Mouse (Mus musculus) mouse trophoblast stem cell (cell line): ENCODE data around the gene Snx3.

ENCODE experiments used
- in situ Hi-C, 2 experiments: fragments of 300-500 bp; cut with MseI, MboI; formaldehyde crosslinking; loops; 2 replicates in 1 of 2; 3 replicates in 1 of 2; pipeline ENCODE4 v1.15.1; 2025

Gene Snx3

DNA sequence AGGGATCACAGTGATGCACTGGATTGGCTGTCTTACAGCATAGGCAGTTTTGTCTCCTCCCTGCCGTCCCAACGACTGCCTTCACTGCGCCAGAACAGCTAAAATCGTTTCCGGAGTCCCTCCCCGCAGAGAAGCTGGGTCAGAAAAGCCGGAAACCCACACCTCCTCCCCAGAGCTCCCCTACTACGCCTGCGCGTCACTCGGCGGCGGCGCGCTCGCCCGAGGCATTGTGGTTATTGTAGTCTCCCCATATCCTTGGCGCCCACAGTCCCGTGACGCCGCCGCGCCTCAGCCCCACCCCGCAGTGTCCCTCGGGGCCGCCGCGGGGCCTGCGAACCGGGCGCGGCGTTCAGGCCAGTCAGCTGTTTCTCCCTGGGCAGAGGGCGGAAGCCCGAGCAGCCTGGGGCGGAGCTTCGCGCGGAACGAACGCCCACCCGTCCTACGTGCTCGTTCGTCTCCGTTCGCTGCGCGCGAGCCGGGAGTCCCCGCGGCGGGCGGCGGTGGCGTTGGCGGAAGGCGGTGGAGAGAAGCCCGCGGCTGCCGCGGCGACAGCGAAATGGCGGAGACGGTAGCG is at the start of gene Snx3:
TSS of gene Snx3 (plus strand) at position 256 of the 574 bp plus-strand sequence.
- in situ Hi-C loops: no loop called here

GRCm38 (mm10) chr10:42454266-42454665 is 47.6 kb upstream of the Snx3 start:
- in situ Hi-C loops: no loop called here

GRCm38 (mm10) chr10:42454690-42455089 is 47.1 kb upstream of the Snx3 start:
- in situ Hi-C loops: no loop called here

- in situ Hi-C loops: no loop called here
Observed at GRCm38 (mm10) chr10:42455981-42456380, 45.8 kb upstream of the Snx3 start.

- in situ Hi-C loops: no loop called here
Observed at GRCm38 (mm10) chr10:42457557-42458191, 44.2 kb upstream of the Snx3 start.

GRCm38 (mm10) chr10:42464224-42464623 is 37.6 kb upstream of the Snx3 start:
- in situ Hi-C loops: no loop called here

DNA sequence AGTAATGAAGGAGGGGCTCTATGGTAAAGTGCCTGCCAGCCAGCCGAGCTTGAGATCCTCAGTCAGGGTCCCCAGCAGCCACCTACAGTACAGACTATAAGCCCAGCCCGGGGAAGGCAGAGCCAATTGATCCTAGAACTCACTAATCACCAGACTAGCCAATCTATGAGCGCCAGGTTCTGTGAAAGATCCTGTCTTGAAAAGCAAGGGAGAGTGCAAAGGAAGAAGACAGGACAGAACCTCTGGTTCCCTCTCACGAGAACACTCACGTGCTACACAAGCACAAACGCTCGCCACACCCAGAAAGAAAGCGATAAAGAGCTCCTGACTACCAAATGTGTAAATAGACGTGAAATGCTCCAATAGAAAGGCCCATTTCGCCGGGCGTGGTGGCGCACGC is 37.0 kb upstream of the Snx3 start:
- in situ Hi-C loops: no loop called here

DNA sequence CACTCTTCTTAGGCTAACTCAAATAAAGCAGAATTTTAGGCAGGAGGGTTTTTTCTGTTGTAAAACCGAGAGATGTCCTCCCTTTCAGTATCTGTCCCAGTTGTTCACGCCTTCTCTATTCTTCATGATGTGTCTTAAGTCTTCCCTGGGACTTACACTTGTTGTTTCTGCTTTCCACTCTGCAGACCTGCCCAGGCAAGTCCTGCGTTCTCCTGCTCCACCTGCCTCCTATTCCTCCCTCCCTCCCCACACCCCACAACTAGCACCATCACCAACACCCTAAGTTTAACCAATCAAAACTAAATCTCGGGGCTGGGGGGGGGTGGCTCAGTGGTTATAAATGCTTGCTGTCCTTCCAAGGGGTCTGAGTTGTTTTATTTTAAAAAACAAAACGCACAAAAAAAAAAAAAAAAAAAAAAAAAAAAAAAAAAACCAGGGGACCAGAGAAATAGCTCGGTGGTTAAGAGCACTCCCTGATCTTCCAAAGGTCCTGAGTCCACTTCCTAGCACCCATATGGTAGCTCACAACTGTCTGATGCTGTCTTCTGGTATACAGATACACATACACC is 26.8 kb upstream of the Snx3 start:
- in situ Hi-C loops: no loop called here

- in situ Hi-C loops: no loop called here
Observed at GRCm38 (mm10) chr10:42476774-42477475, 24.9 kb upstream of the Snx3 start.

GRCm38 (mm10) chr10:42477550-42478340 is 24.1 kb upstream of the Snx3 start:
- in situ Hi-C loops: no loop called here

GRCm38 (mm10) chr10:42478341-42478720 is 23.5 kb upstream of the Snx3 start, which contains the start of gene Afg1l:
Afg1l (minus strand) TSS chr10:42478565.
- in situ Hi-C loops: no loop called here

GRCm38 (mm10) chr10:42480719-42481118 is 21.1 kb upstream of the Snx3 start:
- in situ Hi-C loops: no loop called here

DNA sequence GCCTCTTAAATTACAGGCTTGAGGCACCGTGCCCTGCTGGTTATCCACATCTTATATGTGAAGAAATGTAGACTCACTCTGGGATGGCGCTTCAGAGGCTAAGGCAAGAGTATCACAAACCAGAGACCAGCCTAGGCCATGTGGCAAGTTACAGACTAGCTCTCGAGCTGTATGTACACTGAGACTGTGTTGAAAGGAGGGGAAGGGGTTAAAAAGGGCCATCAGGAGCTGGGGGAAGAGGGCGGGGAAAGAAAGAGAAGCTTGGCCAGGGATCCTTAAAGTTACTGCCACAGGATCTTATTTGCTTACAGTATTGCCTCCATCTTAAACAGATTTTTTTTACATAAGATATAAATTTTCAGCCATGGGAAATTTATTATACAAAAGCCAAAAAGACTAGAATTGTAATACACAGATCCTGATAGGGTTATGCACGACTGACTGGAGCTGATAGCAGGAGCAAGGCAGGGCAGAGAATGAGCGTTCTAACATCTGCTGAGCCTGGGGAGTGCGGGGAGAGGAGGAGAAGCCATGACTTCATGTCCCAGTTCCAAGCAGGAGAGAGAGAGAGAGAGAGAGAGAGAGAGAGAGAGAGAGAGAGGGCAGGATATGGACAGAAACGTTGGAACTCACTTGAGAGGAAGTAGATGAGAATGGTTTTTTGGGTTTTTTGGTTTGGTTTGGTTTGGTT is 13.1 kb upstream of the Snx3 start:
- in situ Hi-C loops: no loop called here

DNA sequence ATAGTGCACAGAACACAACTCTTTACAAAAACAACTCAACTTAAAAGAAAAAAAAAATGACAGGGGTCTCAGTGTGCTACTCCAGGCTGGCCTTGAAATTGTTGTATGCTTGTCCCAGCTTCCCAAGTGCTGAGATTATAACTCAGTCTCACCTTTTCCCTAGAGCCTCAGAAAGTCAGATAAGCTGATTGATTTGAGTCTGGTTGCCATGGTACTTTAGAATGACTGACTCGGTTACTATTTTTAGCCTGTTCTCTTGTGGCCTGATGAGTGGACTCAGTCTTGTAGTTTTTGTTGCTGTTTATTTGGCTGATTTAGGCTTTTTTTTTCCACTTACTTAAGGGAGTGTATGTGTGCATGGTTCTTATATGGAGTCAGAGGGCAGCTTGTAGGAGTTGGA is 10.7 kb upstream of the Snx3 start:
- in situ Hi-C loops: no loop called here

DNA sequence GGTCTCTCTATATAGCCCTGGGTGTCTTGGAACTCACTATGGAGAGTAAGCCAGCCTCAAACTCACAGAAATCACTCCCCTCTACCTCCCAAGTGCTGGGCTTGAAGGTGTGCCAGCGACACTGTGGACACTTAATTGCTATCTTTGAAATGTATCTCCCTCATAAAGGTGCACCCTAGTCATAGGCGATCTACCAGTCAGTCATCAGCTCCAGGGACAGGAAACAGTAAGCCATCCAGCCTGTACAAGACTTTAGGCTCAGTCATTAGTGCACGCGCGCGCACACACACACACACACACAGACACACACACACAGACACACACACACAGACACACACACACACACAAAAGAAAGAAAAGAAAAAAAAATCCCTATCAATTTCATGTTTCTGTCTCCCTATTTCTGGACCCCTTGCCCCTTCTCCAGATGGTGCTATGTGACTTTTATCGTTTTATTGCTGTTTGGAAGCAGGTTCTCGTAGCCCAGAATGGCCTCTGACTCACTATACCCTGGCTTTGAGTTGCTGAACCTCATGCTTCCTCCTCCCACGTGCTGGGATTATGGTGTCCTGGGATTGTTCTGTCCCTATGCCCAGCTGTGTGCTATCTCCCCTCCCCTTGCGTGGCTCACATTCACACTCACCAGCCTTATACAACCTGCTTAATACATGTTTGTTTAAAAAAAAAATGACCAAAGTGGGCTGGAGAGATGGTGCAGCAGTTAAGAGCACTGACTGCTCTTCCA is 9.6 kb upstream of the Snx3 start:
- in situ Hi-C loops: no loop called here

GRCm38 (mm10) chr10:42493000-42493399 is 8.8 kb upstream of the Snx3 start:
- in situ Hi-C loops: no loop called here

DNA sequence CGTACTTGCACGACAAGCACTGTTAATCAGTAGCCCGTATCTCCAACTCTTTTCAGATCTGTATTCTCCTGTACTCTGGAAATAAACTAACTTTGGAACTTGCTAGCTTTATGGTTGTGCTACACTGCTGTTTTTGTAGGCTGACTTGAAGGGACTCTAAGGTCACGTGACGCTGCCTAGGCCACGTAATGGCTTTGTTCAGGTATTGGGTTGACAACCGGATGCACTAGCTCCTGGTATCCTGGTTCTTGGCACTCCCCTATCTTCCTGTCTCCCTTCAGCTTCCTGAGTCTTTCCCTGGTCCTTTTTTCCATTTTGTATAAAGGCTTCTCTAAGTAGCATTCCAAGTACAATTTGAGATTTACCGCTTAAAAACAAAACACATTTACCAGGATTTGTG is 1.2 kb upstream of the Snx3 start:
- in situ Hi-C loops: no loop called here

DNA sequence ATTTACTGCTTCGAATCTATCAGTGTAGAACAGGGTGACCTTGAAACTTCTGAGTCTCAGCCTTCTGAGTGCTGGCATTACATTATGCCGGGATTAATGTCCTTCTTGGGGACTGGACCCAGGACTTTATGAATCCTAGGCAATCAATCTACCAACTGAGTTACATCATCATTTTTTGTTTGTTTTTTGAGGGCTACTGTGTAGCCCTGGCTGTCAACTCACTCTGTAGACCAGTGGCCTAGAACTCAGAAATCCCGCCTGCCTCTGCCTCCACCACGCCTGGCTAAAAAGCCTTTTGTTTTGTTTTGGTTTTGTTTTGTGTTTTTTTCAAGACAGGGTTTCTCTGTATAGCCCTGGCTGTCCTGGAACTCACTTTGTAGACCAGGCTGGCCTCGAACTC is 669 bp upstream of the Snx3 start:
- in situ Hi-C loops: no loop called here

DNA sequence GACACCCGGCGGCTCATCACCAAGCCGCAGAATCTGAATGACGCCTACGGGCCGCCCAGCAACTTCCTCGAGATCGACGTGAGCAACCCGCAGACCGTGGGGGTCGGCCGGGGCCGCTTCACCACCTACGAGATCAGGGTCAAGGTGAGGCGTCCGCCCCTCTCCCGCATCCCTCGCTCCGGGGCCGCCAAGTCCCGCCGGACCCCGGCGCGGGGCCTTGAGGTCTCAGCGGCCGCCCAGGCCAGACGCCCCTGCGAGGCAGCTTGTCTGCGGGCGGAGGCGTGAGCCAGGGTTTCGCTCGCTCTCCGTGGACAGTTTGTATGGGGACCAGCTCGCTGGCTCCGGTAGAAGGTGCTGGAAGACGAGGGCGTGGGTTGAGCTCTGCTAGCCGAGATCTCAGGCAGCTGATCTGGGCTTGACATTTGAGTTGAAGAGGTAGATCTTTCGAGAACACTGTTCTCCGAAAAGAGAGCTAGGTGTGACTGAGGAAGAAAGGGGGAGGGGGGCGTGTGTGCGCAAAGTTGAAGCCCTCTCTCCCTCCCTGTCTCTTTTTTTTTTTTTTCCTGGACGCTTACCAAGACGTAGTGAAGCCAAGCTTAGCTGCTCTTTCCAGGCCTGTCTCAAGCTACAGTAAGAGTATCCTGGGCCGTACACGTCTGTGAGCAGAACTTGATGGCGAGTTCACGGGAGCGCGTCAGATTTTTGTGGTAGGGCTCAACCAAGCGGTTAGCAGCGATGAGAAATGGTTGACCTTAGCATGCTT is 700 bp downstream of the Snx3 start:
- in situ Hi-C loops: no loop called here
